Mouse (Mus musculus) MEL (cell line): ENCODE measurements at regions not wholly inside any gene's neighbourhood (a gene's known extent, or its start where the extent isn't known, plus 50 kb on each side); places are given as distances from the start of the nearest gene placed in this dataset.

ENCODE experiments used
- CTCF ChIP-seq, 3 experiments: IDR thresholded peaks in 2 of 3; conservative IDR thresholded peaks in 1 of 3; 2 replicates each; pipeline ENCODE4 v1.5.1; 2011 to 2012; ENCODE audit warnings: low read length in 3 of 3, low read depth in 2 of 3, mild to moderate bottlenecking in 2 of 3, improper control_type of control experiment in 1 of 3, inconsistent platforms in 1 of 3, mixed read lengths in 1 of 3, moderate library complexity in 1 of 3; ENCODE audit not compliant: control insufficient read depth in 1 of 3, insufficient read depth in 1 of 3, poor library complexity in 1 of 3, severe bottlenecking in 1 of 3
- E2F4 ChIP-seq: IDR thresholded peaks from 2 replicates; pipeline ENCODE4 v1.6.1; 2011; ENCODE audit warnings: low read depth, low read length, improper control_type of control experiment, borderline replicate concordance
- ETS1 ChIP-seq: IDR thresholded peaks from 2 replicates; pipeline ENCODE4 v1.6.1; 2012; ENCODE audit warnings: low read depth, mild to moderate bottlenecking, inconsistent platforms, low read length, improper control_type of control experiment, moderate library complexity
- POLR2A ChIP-seq, 2 experiments: IDR thresholded peaks; 2 replicates each; pipeline ENCODE4 v1.6.1; 2011 to 2012; ENCODE audit warnings: low read length in 2 of 2, mild to moderate bottlenecking in 2 of 2, control low read depth in 1 of 2, improper control_type of control experiment in 1 of 2, low read depth in 1 of 2, moderate library complexity in 1 of 2; ENCODE audit not compliant: control insufficient read depth in 1 of 2, insufficient read depth in 1 of 2, poor library complexity in 1 of 2

DNA sequence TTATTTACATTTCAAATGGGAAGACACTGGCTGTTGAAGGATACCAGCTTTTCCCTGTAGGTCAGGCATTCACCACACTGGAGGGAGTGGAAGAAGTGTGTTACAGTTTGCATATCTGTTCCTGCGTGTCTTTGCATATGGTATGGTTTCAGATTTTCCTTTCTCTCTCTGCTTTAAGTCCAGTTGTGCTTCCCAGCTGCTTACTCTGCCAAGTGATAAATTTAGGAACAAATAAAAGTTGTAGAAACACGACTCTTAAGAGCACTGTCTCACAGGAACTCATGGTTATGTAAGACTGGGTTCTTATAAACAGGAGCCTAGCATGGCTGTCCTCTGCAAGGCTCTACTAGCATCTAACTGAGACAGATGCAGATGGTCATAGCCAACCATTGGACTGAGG lies 4735.5 kb downstream of the 9330182O14Rik start:
- TF ChIP-seq CTCF (IDR thresholded peaks at IDR 0.05 in 2 of 3, conservative IDR thresholded peaks at IDR 0.05 in 1 of 3; ENCODE audit: control insufficient read depth in 1 of 3, insufficient read depth in 1 of 3, low read depth in 2 of 3, low read length in 3 of 3, poor library complexity in 1 of 3, severe bottlenecking in 1 of 3) (no peak), POLR2A (IDR thresholded peaks at IDR 0.05; ENCODE audit: control insufficient read depth in 1 of 2, insufficient read depth in 1 of 2, low read depth in 1 of 2, low read length in 2 of 2, poor library complexity in 1 of 2) (no peak), ETS1 (no peak), E2F4 (no peak)
